Comparison of ENCODE assay signal across 9 mouse cellular contexts in genomic region chr1:165662426-165663192, GRCm38 (mm10). TPM values are rescaled to one million over a fixed set of nuclear protein-coding genes. Genes with fewer than 3 reads are reported as not detected.
DNase-seq lines count a peak whose midpoint lies in the region; ATAC-seq lines count a peak whose summit lies in the region.
"Had no signal": no experiment of that assay in that cellular context is flagged by ENCODE, and none has a peak within 500 bp of the region (broad histone marks: within the 10 kb centered on the region; RNA-seq: fewer than 3 reads in every experiment).

No protein-coding gene starts in this region.

- no peak for DNase-seq in kidney, adult 11 months
- peak; percentile 33 for DNase-seq in midbrain, embryonic 14.5 days
- DNase-seq in layer of hippocampus, postnatal 25 days (ENCODE audit: extremely low spot score in 1 of 2, low spot score in 1 of 2): no peak
- DNase-seq: layer of hippocampus, adult 9-11 months had no signal

- H3K4me1 ChIP-seq in kidney, embryonic 14.5 days (ENCODE audit: control insufficient read depth, insufficient read depth, low read length): peaks cover 15% of the 10 kb centered on the region
- peaks cover 5% of the 10 kb centered on the region for H3K4me1 ChIP-seq in brown adipose tissue, adult 24 weeks (ENCODE audit: control insufficient read depth, insufficient read depth, insufficient read length, low read length)
- peaks cover 43% of the 10 kb centered on the region for H3K4me1 ChIP-seq in heart, embryonic 11.5 days (ENCODE audit: control insufficient read depth, insufficient read depth, low read length)
- 0 out of 2 replicates have a peak, but pooled peaks cover 7% of the 10 kb centered on the region for H3K4me1 ChIP-seq in midbrain, embryonic 14.5 days (ENCODE audit: control insufficient read depth, insufficient read depth, low read length)

- no peaks in the 10 kb centered on the region for H3K9me3 ChIP-seq in kidney, embryonic 14.5 days (ENCODE audit: control insufficient read depth, low read length)
- no peaks in the 10 kb centered on the region for H3K9me3 ChIP-seq in heart, embryonic 11.5 days (replicated peaks; ENCODE audit: control insufficient read depth, low read length)
- H3K9me3 ChIP-seq in midbrain, embryonic 14.5 days (ENCODE audit: control insufficient read depth, low read length): no peaks in the 10 kb centered on the region

- 50% methylated on average over 15 of the region's 15 CpGs for WGBS in kidney, embryonic 14.5 days
- WGBS in heart, embryonic 11.5 days (ENCODE audit: insufficient replicate concordance): 53% methylated on average over 15 of the region's 15 CpGs
- WGBS in midbrain, embryonic 14.5 days: 35% methylated on average over 15 of the region's 15 CpGs

- no peak overlapping the region for H3K9ac ChIP-seq in kidney, embryonic 14.5 days (ENCODE audit: low read depth, low read length)
- peak overlapping the region; percentile 39; the same call in 1 of the 2 replicates for H3K9ac ChIP-seq in heart, embryonic 11.5 days (ENCODE audit: low read depth, low read length)
- H3K9ac ChIP-seq in midbrain, embryonic 14.5 days (replicated peaks; ENCODE audit: low read length): no peak overlapping the region; the same call in 1 of the 2 replicates

- peak overlapping the region; percentile 12; the same call in 1 of the 2 replicates for H3K27ac ChIP-seq in kidney, embryonic 14.5 days (ENCODE audit: low read depth, low read length)
- peak overlapping the region; percentile 28 for H3K27ac ChIP-seq in brown adipose tissue, adult 24 weeks (replicated peaks; ENCODE audit: low read depth, low read length)
- H3K27ac ChIP-seq in heart, embryonic 11.5 days (ENCODE audit: low read depth, low read length): peak overlapping the region; percentile 86
- 0 out of 2 replicates have a peak overlapping the region, but pooled peaks have one; percentile 26 for H3K27ac ChIP-seq in midbrain, embryonic 14.5 days (replicated peaks; ENCODE audit: low read depth, low read length)

- H3K27me3 ChIP-seq in kidney, embryonic 14.5 days (ENCODE audit: control insufficient read depth, insufficient read depth, low read length): no peaks in the 10 kb centered on the region
- H3K27me3 ChIP-seq in heart, embryonic 11.5 days (ENCODE audit: control insufficient read depth, insufficient read depth, low read length): no peaks in the 10 kb centered on the region
- H3K27me3 ChIP-seq in midbrain, embryonic 14.5 days (ENCODE audit: control insufficient read depth, insufficient read depth, low read length): no peaks in the 10 kb centered on the region

- H3K4me3 ChIP-seq in kidney, embryonic 14.5 days (ENCODE audit: low read length): no peak overlapping the region
- no peak overlapping the region for H3K4me3 ChIP-seq in brown adipose tissue, adult 24 weeks (ENCODE audit: insufficient read depth, low read depth, low read length)
- H3K4me3 ChIP-seq in heart, embryonic 11.5 days (ENCODE audit: low read depth, low read length): no peak overlapping the region
- no peak overlapping the region for H3K4me3 ChIP-seq in midbrain, embryonic 14.5 days (replicated peaks; ENCODE audit: low read depth, low read length)

- no peak overlapping the region for H3K4me2 ChIP-seq in kidney, embryonic 14.5 days (replicated peaks; ENCODE audit: low read depth, low read length)
- H3K4me2 ChIP-seq in heart, embryonic 11.5 days: peak overlapping the region; percentile 22; the same call in 1 of the 2 replicates
- no peak overlapping the region for H3K4me2 ChIP-seq in midbrain, embryonic 14.5 days (ENCODE audit: low read length)

- peaks cover 23% of the 10 kb centered on the region for H3K36me3 ChIP-seq in kidney, embryonic 14.5 days (ENCODE audit: control insufficient read depth, insufficient read depth, low read length)
- peaks cover 11% of the 10 kb centered on the region for H3K36me3 ChIP-seq in heart, embryonic 11.5 days (ENCODE audit: control insufficient read depth, insufficient read depth, low read length)
- no peaks in the 10 kb centered on the region for H3K36me3 ChIP-seq in midbrain, embryonic 14.5 days (ENCODE audit: control insufficient read depth, insufficient read depth, low read length)

- no peak for ATAC-seq in kidney, embryonic 14.5 days (ENCODE audit: low FRiP score, low TSS enrichment)
- ATAC-seq in heart, embryonic 11.5 days (replicated peaks; ENCODE audit: insufficient number of reproducible peaks, low FRiP score, low TSS enrichment): no peak
- no peak for ATAC-seq in midbrain, embryonic 14.5 days (ENCODE audit: low FRiP score, low TSS enrichment)
- ATAC-seq in erythroid progenitor cell, adult 5-6 weeks (replicated peaks; ENCODE audit: low FRiP score, poor library complexity, severe bottlenecking): no peak
- ATAC-seq in megakaryocyte, adult 5-6 weeks (ENCODE audit: poor library complexity, severe bottlenecking): no peak

RNA-seq across cellular contexts. Expression of gene Mpzl1, which starts 28.3 kb away (rescaled TPM):
- polyA plus RNA-seq in kidney, embryonic 14.5 days (2014; fragmentation: Nextera tagmentation; extraction: Ambion mirVana): 196 and 253 TPM in 2 replicates
- 3.4 and 7.4 TPM in 2 replicates for polyA plus RNA-seq in brown adipose tissue, adult 24 weeks (2012; ENCODE audit: insufficient read depth, insufficient read length, missing spikeins)
- 129 and 143 TPM in 2 replicates for polyA plus RNA-seq in heart, embryonic 11.5 days (2014; fragmentation: Nextera tagmentation; extraction: Ambion mirVana)
- polyA plus RNA-seq in midbrain, embryonic 14.5 days (2014; fragmentation: Nextera tagmentation; extraction: Ambion mirVana): 138 and 159 TPM in 2 replicates
- 10 to 100 TPM; 47.8 to 51.6 TPM for total RNA-seq in layer of hippocampus, postnatal 25 days (2021)
- 2.9 and 31.0 TPM in 2 replicates for total RNA-seq in erythroid progenitor cell, adult 5-6 weeks (2015; ENCODE audit: low replicate concordance)
- 3.0 TPM in 1 of 2 replicates, not detected in the other for total RNA-seq in erythroid progenitor cell, adult 5-6 weeks (2017; ENCODE audit: low replicate concordance)
- total RNA-seq in megakaryocyte, adult 5-6 weeks (2015): 1.3 and 2.1 TPM in 2 replicates
- total RNA-seq in megakaryocyte, adult 5-6 weeks (2017): 0.22 and 3.1 TPM in 2 replicates

RNA-seq across cellular contexts. Expression of gene Rcsd1, which starts 46.9 kb away (rescaled TPM):
- 29.4 and 44.4 TPM in 2 replicates for polyA plus RNA-seq in kidney, embryonic 14.5 days (2014; fragmentation: Nextera tagmentation; extraction: Ambion mirVana)
- 4.8 and 8.8 TPM in 2 replicates for polyA plus RNA-seq in brown adipose tissue, adult 24 weeks (2012; ENCODE audit: insufficient read depth, insufficient read length, missing spikeins)
- 85.4 and 91.8 TPM in 2 replicates for polyA plus RNA-seq in heart, embryonic 11.5 days (2014; fragmentation: Nextera tagmentation; extraction: Ambion mirVana)
- polyA plus RNA-seq in midbrain, embryonic 14.5 days (2014; fragmentation: Nextera tagmentation; extraction: Ambion mirVana): 2.5 and 4.7 TPM in 2 replicates
- 1 to 10 TPM; 4.3 to 4.8 TPM for total RNA-seq in layer of hippocampus, postnatal 25 days (2021)
- 8.8 and 9.4 TPM in 2 replicates for total RNA-seq in erythroid progenitor cell, adult 5-6 weeks (2015; ENCODE audit: low replicate concordance)
- total RNA-seq in erythroid progenitor cell, adult 5-6 weeks (2017; ENCODE audit: low replicate concordance): 19.9 and 23.1 TPM in 2 replicates
- 82.1 and 88.8 TPM in 2 replicates for total RNA-seq in megakaryocyte, adult 5-6 weeks (2015)
- 184 and 199 TPM in 2 replicates for total RNA-seq in megakaryocyte, adult 5-6 weeks (2017)

Comparison
In these comparisons a context has a peak if more than half of its experiments do, and no peak if none do; other contexts are left out.
1. H3K27ac ChIP-seq: peak in every context shown above with its lines; median percentile 86 in heart, embryonic 11.5 days; 28 in brown adipose tissue, adult 24 weeks; 26 in midbrain, embryonic 14.5 days; 12 in kidney, embryonic 14.5 days.
2. RNA of gene Mpzl1, which starts 28.3 kb away (polyA plus RNA-seq): 196 to 253 TPM in kidney, embryonic 14.5 days, 138 to 159 TPM in midbrain, embryonic 14.5 days and 129 to 143 TPM in heart, embryonic 11.5 days; 3.4 to 7.4 TPM in brown adipose tissue, adult 24 weeks; every median in the first group is over 10 times any median in the second.